Mouse (Mus musculus) B cell, adult 67 days (primary cell): ENCODE results near the gene Krtap4-8. TPM values are rescaled to one million over a fixed set of nuclear protein-coding genes. Genes with fewer than 3 reads are reported as not detected.

Source experiments
- total RNA-seq, 2 experiments: library from RNA; stranded (reverse); gene quantifications; 4 replicates each; pipeline ENCODE4 v1.2.4; 2023

Gene Krtap4-8
- total RNA-seq: not detected

DNA sequence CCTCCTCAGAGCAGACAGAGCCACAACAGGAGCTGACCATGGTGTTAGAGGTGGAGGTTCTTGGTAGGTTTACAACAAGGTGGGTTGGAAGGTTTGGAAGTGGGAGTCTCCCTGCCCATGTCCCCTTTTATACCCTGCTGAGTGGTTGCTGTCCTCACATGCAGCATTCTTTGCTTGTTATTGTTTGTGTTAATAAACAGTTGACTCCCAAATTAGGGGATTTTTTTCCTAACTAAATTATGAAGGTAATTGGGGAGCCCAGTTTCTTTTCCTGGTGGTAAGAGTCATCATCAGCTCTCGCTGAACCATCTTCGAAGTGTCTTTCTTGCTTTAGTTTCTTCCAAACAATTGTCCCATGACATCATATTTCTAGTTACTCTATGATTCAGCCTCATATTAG lies at the start of gene Krtap4-8:
Krtap4-8 (minus strand) TSS at position 101 of the 400 bp plus-strand sequence.

DNA sequence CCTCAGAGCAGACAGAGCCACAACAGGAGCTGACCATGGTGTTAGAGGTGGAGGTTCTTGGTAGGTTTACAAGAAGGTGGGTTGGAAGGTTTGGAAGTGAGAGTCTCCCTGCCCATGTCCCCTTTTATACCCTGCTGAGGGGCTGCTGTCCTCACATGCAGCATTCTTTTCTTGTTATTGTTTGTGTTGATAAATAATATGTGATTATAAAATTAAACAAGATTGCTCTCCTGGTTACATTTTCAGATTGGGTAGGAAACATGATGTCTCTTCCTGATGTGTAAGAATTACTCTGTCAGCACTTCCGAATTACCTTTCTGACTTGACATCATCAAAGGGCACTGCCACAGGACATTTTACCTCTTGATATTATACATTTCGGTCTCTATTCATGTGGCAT lies 35.1 kb upstream of the Krtap4-8 start, which contains the start of gene Gm11564:
Gm11564 (minus strand) TSS at position 101 of the 400 bp plus-strand sequence.

DNA sequence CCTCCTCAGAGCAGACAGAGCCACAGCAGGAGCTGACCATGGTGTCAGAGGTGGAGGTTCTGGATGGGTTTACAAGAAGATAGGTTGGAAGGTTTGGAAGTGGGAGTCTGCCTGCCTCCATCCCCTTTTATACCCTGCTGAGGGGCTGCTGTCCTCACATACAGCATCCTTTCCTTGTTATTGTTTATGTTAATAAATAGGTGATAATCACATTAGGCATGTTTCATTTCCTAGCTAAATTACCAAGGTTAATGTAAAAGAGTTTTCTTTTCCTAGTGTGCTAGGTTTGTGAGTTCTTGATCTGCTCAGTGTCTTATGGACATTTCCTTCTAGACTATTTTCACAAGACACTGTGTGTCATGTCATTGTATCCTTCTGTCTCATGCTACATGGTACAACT lies 29.3 kb upstream of the Krtap4-8 start, which contains the start of gene Krtap4-13:
Krtap4-13 (minus strand) TSS at position 101 of the 400 bp plus-strand sequence.

DNA sequence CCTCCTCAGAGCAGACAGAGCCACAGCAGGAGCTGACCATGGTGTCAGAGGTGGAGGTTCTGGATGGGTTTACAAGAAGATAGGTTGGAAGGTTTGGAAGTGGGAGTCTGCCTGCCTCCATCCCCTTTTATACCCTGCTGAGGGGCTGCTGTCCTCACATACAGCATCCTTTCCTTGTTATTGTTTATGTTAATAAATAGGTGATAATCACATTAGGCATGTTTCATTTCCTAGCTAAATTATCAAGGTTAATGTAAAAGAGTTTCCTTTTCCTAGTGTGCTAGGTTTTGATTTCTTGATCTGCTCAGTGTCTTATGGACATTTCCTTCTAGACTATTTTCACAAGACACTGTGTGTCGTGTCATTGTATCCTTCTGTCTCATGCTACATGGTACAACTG lies 23.8 kb upstream of the Krtap4-8 start, which contains the start of gene Gm11554:
Gm11554 (minus strand) TSS at position 101 of the 400 bp plus-strand sequence.

DNA sequence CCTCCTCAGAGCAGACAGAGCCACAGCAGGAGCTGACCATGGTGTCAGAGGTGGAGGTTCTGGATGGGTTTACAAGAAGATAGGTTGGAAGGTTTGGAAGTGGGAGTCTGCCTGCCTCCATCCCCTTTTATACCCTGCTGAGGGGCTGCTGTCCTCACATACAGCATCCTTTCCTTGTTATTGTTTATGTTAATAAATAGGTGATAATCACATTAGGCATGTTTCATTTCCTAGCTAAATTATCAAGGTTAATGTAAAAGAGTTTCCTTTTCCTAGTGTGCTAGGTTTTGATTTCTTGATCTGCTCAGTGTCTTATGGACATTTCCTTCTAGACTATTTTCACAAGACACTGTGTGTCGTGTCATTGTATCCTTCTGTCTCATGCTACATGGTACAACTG lies 18.3 kb upstream of the Krtap4-8 start, which contains the start of gene Gm11569:
Gm11569 (minus strand) TSS at position 101 of the 400 bp plus-strand sequence.

DNA sequence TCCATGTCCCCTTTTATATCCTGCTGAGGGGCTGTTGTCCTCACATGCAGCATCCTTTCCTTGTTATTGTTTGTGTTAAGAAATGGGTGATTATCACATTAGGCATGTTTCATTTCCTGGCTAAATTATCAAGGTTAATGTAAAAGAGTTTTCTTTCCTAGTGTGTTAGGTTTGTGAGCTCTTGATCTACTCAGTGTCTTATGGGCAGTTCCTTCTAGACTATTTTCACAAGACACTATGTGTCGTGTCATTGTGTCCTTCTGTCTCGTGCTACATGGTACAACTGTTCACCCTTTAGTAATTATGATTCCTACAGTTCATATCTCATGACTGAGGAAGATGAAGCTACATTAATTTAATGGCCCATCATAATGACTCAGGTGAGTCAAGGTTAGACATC lies 12.9 kb upstream of the Krtap4-8 start, which contains the start of gene Gm11596:
Gm11596 (minus strand) TSS at position 101 of the 400 bp plus-strand sequence.

DNA sequence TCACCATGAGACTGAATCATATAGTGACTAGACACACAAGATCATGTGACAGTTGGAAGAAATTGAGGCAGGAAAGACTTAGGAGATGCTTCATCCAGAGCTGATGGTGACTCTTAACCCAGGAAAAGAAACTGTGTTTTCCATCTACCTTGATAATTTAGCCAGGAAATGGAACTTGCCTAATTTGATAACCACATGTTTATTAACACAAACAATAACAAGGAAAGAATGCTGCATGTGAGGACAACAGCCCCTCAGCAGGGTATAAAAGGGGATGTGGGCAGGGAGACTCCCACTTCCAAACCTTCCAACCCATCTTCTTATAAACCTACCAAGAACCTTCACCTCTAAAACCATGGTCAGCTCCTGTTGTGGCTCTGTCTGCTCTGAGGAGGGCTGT lies 4.4 kb upstream of the Krtap4-8 start, which contains the start of gene Krtap4-9:
Krtap4-9 (plus strand) TSS at position 301 of the 400 bp plus-strand sequence.

DNA sequence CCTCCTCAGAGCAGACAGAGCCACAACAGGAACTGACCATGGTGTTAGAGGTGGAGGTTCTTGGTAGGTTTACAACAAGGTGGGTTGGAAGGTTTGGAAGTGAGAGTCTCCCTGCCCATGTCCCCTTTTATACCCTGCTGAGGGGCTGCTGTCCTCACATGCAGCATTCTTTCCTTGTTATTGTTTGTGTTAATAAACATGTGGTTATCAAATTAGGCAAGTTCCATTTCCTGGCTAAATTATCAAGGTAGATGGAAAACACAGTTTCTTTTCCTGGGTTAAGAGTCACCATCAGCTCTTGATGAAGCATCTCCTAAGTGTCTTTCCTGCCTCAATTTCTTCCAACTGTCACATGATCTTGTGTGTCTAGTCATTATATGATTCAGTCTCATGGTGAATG lies 7.7 kb downstream of the Krtap4-8 start, which contains the start of gene Gm11595:
Gm11595 (minus strand) TSS at position 101 of the 400 bp plus-strand sequence.

DNA sequence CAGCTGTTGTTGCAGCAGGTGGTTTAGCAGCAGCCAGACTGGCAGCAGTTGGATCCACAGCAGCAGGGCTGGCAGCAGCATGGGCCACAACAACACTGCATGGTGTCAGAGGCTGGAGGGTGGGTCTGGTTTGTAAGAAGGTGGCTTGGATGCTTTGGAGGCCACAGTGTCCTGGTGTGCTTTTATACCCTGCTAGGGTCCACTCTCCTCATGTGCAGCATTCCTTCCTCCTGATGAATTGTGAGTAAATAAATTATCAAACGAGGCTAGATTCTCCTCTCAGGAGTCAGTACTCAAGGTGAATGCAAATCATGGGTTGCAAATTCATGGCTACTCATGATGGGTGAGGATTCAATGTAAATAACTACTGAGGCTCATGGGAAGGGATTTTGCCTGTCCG lies 46.3 kb downstream of the Krtap4-8 start, which contains the start of gene Gm14180:
Gm14180 (minus strand) TSS at position 101 of the 400 bp plus-strand sequence.

Other genes with a start within 250 kb of the Krtap4-8 start
- gene Krt40, start 237.5 kb downstream of the Krtap4-8 start, total RNA-seq: not detected
- gene Krtap3-3, start 229.8 kb downstream of the Krtap4-8 start, total RNA-seq: not detected
- gene Krtap3-2, start 223.9 kb downstream of the Krtap4-8 start, total RNA-seq: not detected
- gene Gm11939, start 221.2 kb downstream of the Krtap4-8 start, total RNA-seq: not detected
- not detected for gene Krtap3-1, start 214.1 kb downstream of the Krtap4-8 start, total RNA-seq
- not detected for gene Krtap1-5, start 199.7 kb downstream of the Krtap4-8 start, total RNA-seq
- not detected for gene Krtap1-4, start 197.1 kb downstream of the Krtap4-8 start, total RNA-seq
- not detected for gene Krtap1-3, start 189.4 kb downstream of the Krtap4-8 start, total RNA-seq
- gene Krtap9-3, start 182.6 kb downstream of the Krtap4-8 start, total RNA-seq: not detected
- gene Gm11938, start 177.4 kb downstream of the Krtap4-8 start, total RNA-seq: not detected
- not detected for gene Gm11937, start 170.5 kb downstream of the Krtap4-8 start, total RNA-seq
- gene Krtap2-4, start 165.9 kb downstream of the Krtap4-8 start, total RNA-seq: not detected
- not detected for gene Gm11562, start 160.3 kb downstream of the Krtap4-8 start, total RNA-seq
- not detected for gene Krtap4-1, start 152.5 kb downstream of the Krtap4-8 start, total RNA-seq
- gene Krtap4-2, start 145.6 kb downstream of the Krtap4-8 start, total RNA-seq: not detected
- not detected for gene Krtap4-7, start 136.6 kb downstream of the Krtap4-8 start, total RNA-seq
- not detected for gene Gm11555, start 130.5 kb downstream of the Krtap4-8 start, total RNA-seq
- not detected for gene Gm11563, start 121.7 kb downstream of the Krtap4-8 start, total RNA-seq
- not detected for gene Krtap4-6, start 114.7 kb downstream of the Krtap4-8 start, total RNA-seq
- gene Gm14190, start 90.0 kb downstream of the Krtap4-8 start, total RNA-seq: not detected
- gene Gm14180, start 46.4 kb downstream of the Krtap4-8 start, total RNA-seq: not detected
- gene Gm11595, start 7.8 kb downstream of the Krtap4-8 start, total RNA-seq: not detected
- gene Krtap4-9, start 4.5 kb upstream of the Krtap4-8 start, total RNA-seq: not detected
- not detected for gene Gm11596, start 12.8 kb upstream of the Krtap4-8 start, total RNA-seq
- not detected for gene Gm11569, start 18.2 kb upstream of the Krtap4-8 start, total RNA-seq
- not detected for gene Gm11554, start 23.7 kb upstream of the Krtap4-8 start, total RNA-seq
- gene Krtap4-13, start 29.2 kb upstream of the Krtap4-8 start, total RNA-seq: not detected
- not detected for gene Gm11564, start 35.0 kb upstream of the Krtap4-8 start, total RNA-seq
- not detected for gene 2300003K06Rik, start 57.4 kb upstream of the Krtap4-8 start, total RNA-seq
- gene Krtap4-16, start 70.9 kb upstream of the Krtap4-8 start, total RNA-seq: not detected
- not detected for gene Gm11568, start 77.2 kb upstream of the Krtap4-8 start, total RNA-seq
- not detected for gene Gm11559, start 83.8 kb upstream of the Krtap4-8 start, total RNA-seq
- not detected for gene Krtap9-1, start 92.7 kb upstream of the Krtap4-8 start, total RNA-seq
- gene Gm11567, start 98.5 kb upstream of the Krtap4-8 start, total RNA-seq: not detected
- gene Krtap31-1, start 127.2 kb upstream of the Krtap4-8 start, total RNA-seq: not detected
- not detected for gene Gm11565, start 134.0 kb upstream of the Krtap4-8 start, total RNA-seq
- not detected for gene Krtap31-2, start 155.6 kb upstream of the Krtap4-8 start, total RNA-seq
- not detected for gene Krtap9-5, start 167.8 kb upstream of the Krtap4-8 start, total RNA-seq
- not detected for gene Krtap29-1, start 198.3 kb upstream of the Krtap4-8 start, total RNA-seq
- gene Krtap16-1, start 205.9 kb upstream of the Krtap4-8 start, total RNA-seq: not detected
- not detected for gene Krtap17-1, start 213.3 kb upstream of the Krtap4-8 start, total RNA-seq
- gene Krt33a, start 235.5 kb upstream of the Krtap4-8 start, total RNA-seq: not detected
- not detected for gene Krt33b, start 249.2 kb upstream of the Krtap4-8 start, total RNA-seq